Mouse (Mus musculus) urinary bladder, postnatal 25 days (tissue): Measurements from ENCODE around the gene Sec61a1.

Experiments used
- DNase-seq: peaks from one replicate; pipeline ENCODE4 v3.0.0; 2022; ENCODE audit warnings: low spot score

Gene Sec61a1

DNA sequence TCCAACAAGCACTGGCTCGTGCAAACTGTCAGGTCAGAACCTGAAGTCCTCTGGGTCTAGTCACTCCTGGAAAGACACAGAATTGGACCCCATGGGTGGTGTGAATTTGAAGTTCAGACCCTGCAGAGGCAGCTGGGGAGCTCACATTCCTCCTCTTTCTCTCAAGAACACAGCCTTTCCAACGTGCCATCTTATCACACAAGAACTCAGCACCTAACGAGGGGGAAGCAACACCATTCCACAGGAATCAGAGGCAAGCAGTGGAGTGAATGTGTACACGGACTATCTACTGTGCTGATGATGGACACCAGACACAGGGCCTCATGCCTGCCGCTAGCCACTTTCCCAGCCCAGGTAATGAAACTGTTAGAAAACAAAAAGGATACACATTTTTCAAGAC lies 2.0 kb downstream of the Sec61a1 start:
- DNase-seq = no peak

DNA sequence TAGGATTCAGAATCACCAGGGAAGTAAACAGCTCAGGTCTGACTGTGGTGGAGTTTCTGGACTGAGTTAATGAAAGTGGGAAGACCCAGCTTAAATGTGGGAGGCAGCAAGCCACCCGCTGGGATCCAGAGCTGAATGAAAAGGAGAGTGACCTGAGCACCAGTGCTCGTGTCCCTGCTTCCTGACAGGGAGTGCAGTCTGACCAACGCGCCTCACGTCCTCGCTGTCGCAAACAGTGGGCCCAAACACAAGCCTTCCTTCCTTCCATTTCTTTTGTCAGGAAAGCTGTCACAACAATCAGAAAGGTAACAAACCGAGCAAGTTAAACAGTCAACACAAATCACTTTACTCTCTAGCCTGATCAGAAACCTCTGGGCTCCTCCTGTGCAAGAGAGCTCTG lies 2.7 kb downstream of the Sec61a1 start:
- no peak for DNase-seq

DNA sequence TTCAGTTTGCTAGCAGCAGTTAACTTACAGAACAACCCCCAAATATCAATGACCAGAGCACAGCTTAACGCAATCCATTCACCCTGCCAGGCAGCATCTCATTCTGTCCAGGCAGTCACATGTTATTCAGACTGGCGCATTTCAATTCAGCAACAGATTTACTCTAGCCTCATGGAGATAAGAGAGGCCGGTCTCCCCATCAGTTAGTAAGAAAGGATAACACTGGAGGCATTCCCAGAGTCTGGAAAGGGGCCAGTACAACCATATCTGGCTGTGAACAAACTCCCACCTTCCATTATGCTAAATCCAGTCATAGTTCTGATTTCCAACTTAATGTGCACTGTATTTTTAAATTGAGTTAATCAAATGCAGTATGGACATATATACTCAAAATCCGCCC lies 4.2 kb downstream of the Sec61a1 start:
- no peak for DNase-seq

DNA sequence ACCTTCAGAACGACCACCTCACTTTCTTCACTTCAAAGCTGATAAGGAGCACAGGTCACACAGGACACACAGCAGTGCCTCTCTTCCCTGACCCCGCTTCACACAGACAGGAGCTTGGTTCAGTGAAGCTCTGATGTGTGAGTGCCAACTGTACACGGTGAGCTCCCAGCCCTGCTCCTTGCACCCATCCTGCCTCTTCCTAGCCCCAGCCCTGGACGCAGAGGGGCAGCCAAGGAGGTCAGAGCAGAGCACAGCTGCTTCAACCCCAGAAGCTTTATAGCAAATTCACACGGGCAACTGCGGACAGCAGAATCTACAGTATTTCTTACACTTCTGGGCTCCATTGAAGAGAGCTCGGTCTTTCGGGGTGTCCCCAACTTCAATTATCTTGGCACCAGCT lies 4.7 kb downstream of the Sec61a1 start:
- DNase-seq = no peak

DNA sequence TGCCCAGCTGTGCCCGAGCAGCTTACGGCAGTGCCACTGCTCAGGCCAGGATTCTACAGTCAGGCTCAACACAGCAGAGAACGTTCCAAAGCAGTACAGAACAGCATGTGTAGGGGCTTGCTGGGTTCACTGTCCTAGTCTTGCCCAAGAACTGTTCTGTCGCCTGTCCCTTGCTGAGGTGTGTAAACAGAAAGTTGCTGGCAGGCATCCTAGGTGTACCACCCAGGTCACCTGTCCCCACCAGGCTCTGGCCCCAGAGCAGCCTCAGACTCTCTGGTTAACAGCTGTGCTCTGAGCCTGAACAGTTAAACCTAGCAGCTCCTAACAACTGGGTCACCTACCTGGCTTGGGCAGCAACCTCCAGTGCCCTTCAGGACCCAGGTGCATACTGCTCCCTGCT lies 15.7 kb downstream of the Sec61a1 start:
- DNase-seq = no peak

DNA sequence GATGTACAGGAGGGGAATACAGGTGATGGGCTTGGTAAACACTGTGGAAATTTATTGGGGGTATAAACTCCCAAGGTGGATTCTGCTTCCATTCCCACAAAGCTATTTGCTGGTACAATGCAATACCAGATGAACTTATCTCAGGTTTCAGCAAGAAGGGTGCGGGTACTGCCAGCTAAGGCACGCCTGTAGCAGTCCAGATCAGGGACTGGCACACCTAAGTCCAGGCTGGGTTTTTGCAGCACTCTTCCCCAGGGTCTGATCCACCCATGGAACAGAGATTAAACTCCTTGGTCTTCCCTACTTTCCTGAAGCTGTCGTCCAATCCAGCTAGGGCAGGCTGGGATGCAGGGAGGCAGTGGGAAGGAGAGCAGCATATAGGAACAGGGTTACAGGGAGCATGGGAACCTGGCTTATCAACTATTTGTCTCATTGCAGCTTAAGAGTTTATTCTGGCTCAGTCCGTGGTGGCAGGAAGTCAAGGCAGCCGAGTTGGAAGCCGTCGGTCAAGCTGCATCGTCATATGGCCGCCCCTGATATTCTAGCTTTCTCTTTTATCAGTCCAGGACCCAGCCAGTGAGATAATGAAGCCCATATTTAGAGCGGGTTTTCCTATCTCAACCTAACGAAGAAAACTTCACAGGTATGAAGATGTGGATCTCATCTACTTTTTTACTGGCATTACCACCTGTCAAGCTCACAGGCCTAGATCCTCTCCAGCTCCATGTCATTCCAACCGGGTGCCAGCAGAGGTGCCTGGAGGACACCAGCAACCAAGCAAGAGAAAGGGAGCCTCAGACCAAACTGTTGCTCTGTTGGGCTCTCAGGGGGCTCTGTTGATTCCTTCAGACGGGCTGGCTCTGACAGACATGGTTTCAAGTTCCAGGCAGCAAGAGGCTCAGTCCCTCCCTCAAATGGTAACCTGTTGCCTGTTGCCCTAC lies 16.4 kb downstream of the Sec61a1 start:
- DNase-seq = no peak

DNA sequence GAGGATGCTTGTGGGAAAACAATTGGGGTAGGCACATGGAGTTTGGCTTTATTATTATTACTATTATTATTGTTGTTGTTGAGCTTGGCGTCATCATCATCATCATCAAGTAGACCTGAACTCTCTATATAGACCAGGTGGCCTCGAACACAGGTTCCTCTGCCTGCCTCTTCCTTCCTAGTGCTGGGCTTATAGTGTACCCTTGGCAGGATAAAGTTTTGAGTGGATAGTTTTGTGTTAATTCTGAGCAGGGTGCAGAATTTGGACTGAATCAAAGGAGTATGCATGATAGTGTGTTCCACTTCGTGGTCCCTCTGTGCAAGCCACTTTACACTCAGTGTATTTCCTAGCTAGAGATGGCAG lies 18.3 kb downstream of the Sec61a1 start:
- no peak for DNase-seq

DNA sequence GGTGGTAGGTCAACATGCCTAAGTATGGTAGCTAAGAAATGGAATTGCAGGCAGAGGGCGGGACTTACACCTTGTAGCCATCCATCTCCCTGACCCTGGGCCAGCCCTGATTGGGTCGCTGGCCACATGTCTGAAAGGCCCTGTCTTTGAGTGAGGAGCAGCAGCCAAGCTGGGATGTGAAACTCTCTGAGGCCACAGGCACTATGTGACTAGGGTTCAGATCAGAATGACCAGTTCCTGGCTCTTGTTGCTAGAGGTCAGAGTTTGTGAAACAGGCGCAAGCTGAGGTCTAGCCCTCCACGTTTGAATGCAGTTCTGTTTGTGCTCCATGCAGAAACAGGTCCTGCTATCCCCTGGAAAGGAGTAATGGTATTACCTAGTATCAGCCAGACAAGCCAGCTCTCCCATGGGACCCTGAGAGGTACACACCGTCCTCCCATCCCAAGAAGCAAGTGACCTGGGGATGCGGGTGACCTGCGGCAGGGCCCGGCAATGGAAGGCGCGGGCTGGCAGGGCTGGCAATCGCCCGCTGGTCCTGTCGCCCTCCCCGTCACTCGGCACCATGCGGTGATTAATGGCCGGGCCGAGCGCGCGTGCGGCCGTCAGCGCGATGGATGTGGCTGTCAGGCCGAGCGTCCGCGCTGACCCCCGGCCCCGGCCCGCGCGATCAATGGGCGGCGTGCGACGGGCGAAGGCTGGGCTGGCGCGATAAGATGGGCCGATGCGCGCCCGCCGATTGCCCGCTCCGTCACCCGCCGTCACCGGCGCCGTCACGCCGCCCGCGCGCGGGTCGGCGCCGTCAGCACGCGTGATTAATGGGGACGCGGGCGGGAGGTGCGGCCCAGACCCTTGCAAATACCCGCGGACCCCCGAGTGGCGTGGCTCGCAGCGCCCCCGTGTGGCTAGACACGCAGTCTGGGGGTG lies 19.0 kb downstream of the Sec61a1 start:
- DNase-seq = peak; percentile 47

DNA sequence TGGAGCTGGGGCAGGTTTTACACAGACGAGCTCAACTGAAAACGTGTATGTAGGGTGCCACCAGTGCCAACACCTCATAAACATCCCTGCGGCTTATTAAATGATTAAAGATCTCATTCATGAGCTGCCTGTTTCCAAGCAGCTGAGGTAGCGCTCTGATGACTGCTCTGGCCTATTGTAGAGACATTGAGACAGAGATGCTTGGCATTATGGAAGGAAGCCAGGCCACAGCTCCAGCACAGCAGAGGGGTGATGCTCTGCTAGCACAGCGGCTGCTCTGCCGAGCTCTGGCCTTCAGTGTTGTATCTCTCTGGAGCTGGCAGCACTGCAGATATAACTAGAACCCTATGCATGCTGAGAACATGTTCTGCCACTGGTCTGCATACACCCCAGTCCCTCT lies 25.0 kb downstream of the Sec61a1 start:
- no peak for DNase-seq

DNA sequence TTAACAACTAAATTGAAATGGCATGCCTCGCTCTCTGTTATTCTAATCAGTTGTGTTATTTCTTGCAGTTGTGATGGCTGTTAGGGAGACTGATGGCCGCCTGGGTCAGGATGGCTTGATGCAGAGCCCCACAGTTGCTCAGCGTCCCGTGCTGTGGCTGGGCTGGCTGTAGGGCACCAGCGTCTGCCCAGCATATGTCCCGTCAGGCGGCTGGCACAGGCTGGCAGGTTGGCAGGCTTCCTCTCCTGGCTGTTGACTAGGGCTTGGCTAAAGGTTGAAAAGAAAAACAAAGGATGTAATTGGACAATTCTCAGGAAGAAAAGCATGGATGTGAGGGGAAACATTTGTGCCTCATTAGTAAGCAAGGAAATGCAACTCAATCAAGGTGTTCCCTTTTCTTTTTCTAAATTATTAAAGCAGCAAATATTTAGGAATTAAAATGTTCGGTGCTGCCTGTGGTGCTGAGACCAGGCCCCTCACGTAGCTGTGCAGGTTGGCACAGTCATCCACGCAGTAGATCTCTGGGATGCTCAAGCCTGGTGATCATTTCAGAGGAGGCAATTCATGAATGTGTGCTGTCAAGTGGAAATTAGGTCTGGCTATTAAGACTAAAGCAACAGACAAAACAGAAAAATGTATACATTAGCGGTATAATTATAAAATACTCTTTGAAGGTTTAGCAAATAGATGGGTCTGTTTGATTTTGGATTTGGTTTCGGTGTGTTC lies 27.9 kb downstream of the Sec61a1 start:
- no peak for DNase-seq

DNA sequence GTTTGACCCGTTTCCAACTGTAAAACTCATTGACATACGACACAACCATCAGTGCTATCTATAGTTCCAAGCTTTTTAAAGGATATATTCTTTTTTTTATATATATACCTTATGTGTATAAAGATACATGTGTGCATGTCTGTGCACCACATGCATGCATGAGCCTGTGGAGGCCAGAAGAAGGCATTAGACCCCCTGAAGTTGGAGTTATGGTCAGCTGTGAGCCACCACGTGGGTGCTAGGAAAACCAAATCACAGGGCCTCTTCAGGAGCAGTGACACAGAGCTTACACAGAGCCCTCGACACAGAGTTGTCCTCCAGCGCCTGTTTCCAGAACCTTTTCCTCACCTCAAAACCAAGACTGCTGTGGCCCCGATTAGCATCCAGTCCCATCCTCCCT lies 28.9 kb downstream of the Sec61a1 start:
- DNase-seq = no peak

DNA sequence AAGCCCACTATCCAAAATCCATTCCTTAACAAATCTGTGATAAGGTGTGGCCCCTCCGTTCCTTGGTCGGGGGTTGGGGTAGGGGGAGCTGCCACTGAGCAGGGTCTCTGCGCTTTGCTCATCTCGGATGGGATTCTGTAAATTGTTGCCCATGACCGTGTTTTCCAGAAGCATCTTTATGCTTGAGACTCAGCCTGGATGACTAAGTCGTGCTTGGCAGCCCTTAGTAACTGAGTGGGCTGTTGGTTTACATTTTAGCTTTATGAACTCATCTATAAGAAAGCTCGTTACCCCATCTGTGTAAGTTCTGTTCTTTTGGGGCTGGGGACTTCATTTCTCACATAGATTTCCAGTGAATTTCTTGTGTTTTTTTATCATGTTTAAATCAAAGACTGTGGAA lies 29.7 kb downstream of the Sec61a1 start:
- DNase-seq = no peak

DNA sequence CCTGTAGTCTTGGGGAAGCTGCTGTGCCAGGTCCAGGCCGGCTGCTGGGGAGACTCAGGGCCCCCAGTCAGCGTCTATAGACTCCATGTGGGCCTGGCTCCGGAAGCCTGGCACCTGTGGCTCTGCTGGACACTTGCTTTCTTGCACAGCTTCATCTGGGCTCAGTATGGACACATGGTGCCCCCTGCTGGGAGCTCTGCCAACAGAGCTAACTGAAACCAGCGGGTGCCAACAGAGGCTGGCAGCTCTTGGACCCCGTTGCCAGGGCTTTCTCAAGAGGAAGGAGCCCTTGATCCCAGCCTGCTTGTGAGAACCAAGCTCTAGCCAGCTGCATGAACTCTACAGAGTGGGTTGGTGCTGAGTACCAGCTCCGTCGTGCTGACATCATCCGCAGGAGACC lies 31.8 kb downstream of the Sec61a1 start:
- DNase-seq = peak; percentile 30

DNA sequence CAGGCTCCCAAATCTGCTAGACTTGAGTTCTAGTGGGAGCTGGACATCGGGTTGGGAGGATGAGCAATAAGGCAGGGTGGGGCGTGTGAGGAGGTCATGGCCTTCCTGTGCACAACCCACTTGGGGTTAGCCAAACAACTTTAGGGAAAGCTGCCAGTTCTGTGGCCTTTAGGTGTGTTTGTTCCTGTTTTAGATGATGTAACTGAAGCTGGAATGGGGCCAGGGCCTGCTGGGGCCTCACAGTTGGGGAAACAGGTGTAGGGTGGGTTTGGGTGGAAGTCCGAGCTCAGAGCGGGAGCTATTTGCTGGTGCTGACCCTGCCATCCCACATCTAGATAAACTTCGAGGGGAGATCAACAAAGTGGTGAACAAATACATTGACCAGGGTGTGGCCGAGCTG lies 33.3 kb downstream of the Sec61a1 start:
- no peak for DNase-seq

DNA sequence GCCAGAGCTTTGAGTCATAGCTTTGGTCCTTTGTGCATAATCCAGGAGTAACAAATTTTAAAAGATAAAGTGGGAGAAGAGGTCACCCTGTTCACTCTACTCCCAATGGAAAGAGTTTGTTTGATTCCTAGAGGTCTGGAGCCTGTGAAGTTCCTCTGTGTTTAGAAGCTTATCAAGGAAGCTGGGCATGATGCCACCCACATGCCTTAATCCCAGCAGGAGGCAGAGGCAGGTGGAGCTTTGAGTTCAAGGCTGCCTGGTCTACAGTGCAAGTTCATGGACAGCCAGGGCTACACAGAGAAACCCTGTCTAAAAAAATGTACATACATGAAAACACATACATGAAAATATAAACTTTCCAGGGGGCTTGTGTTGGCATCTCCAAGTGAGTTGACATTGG lies 34.8 kb downstream of the Sec61a1 start:
- DNase-seq = no peak

DNA sequence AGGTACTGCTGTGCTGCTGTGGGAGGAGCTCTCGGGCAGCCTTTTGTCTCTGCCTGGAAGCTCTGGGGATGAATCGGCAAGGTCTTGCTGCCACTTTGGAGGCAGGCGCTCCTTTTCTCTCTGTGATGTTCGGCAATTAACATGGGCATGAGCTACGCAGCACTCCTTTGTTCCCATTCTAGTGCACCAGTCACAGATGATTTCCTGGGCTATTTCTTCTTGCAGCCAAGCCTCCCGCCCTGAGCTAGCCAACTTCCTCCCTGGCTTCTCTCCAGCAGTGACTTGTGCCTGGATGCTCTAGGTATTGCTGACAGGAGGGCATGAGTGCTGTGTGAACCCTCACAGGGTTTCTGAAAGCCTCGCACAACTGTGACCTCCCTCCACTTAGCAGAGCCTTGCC lies 35.6 kb downstream of the Sec61a1 start:
- no peak for DNase-seq

DNA sequence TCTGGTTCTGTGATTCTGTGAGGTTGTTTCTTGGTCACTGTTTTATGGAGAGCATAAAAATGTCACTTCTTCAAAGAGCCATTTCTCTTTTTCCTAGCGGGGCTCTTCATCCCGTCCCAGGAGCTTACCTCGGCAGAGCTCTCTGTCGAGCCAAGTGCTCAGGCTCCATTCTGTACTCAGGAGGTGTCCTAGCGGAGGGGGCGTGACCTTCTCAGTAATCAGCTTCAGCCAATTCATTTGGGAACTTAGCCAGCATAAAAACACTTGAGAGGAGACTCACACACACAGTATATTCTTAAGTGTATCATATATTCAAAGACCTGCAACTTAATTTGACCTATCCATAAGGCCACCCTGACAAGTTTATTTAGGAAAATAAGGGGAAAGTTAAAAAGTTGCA lies 38.3 kb downstream of the Sec61a1 start:
- no peak for DNase-seq

DNA sequence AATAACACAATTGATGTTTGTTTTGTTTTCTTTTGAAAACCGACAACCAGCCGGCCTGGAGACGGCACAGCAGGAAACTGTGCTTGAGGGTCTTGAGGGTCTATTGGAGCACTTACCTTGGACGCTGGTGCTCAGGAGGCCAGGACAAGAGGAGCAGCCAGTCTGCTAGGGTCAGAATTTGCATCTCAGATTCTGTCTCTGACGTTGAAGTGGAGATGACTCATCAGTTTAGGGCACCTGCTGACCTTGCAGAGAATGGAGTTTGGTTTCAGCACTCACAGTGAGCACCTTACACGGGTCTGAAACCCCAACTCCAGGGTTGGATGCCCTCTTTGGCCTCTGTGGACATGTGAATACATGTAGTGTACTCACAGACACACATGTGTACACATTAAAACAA lies 48.8 kb downstream of the Sec61a1 start:
- no peak for DNase-seq

DNA sequence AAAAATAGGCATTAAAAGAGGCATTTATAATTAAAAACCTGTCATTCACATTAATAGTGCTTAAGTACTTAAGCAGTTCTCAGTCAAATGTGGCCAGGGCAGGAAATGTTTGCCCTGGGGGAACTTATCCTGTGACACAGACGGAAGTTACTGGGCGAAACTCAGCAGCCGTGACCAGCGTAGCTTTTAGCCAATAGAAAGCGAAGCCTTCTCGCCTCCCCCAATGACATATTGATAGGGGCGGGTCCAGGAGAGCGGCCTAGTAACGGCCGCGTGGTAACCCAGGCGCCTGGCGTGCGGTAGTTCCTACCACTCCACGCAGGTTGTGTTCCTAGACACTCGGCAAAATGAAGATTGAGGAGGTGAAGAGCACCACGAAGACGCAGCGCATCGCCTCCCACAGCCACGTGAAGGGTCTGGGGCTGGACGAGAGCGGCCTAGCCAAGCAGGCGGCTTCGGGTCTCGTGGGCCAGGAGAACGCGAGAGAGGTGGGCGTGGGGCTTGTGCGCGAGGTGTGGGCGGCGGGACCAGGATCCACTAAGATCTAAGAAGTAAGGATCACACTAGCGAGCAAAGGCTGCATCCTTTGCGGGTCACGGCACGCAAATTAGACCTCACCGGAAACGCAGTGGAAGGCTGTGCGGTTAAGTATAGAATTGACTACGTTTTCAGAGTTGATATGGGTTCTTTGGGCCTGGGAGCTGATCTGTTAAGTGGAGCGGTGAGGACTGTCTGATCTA lies 53.4 kb downstream of the Sec61a1 start, which contains the start of gene Ruvbl1:
Gene Ruvbl1, plus strand, starts transcription at position 229 of the 740 bp plus-strand sequence.
- DNase-seq = peak; percentile 78

DNA sequence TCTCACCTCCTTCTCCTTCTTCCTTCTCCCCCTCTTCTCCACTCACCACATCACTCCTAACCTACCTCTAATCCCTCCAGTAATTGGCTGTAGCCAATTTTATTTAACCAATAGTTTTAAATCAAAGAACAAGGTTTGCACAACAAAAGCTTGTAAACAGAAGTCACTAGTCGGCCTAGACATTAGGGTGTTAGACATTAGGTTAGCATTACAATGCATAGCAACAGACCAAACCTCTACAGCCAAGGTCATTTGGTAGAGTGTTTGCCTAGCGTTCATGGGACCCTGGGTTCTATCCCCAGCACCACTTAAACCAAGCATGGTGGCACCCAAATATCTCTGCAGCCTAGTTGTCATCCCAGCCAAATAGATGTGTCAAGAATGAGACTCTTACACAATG lies 64.2 kb downstream of the Sec61a1 start:
- no peak for DNase-seq
